Comparison of ENCODE assay signal across 10 mouse cellular contexts in genomic region chr11:97779968-97780701, GRCm38 (mm10). TPM values are rescaled to one million over a fixed set of nuclear protein-coding genes. Genes with fewer than 3 reads are reported as not detected.
DNase-seq lines count a peak whose midpoint lies in the region; ATAC-seq and TF ChIP-seq lines count a peak whose summit lies in the region.
"Had no signal": no experiment of that assay in that cellular context is flagged by ENCODE, and none has a peak within 500 bp of the region (broad histone marks: within the 10 kb centered on the region; RNA-seq: fewer than 3 reads in every experiment).

No protein-coding gene starts in this region.

- peaks cover 59% of the 10 kb centered on the region for H3K36me3 ChIP-seq in heart, embryonic 10.5 days
- H3K36me3 ChIP-seq in ES-Bruce4 (ENCODE audit: control insufficient read depth, insufficient read depth, low read length, poor library complexity, severe bottlenecking) = peaks cover 55% of the 10 kb centered on the region
- peaks cover 53% of the 10 kb centered on the region for H3K36me3 ChIP-seq in hindbrain, embryonic 13.5 days
- H3K36me3 ChIP-seq in midbrain, embryonic 10.5 days = peaks cover 63% of the 10 kb centered on the region

- H3K4me2 ChIP-seq in hindbrain, embryonic 13.5 days = peak overlapping the region; percentile 87

- peaks cover 13% of the 10 kb centered on the region for H3K4me1 ChIP-seq in heart, embryonic 10.5 days
- H3K4me1 ChIP-seq in ES-Bruce4 (ENCODE audit: control insufficient read depth, insufficient read depth, low read length) = no peaks in the 10 kb centered on the region
- H3K4me1 ChIP-seq in hindbrain, embryonic 13.5 days (replicated peaks) = peaks cover 29% of the 10 kb centered on the region
- H3K4me1 ChIP-seq in midbrain, embryonic 10.5 days = peaks cover 36% of the 10 kb centered on the region

- TF ChIP-seq CTCF in ES-Bruce4 (IDR thresholded peaks at IDR 0.05; ENCODE audit: low read depth, low read length) = no peak

- WGBS in heart, embryonic 10.5 days = 67% methylated on average over 2 of the region's 2 CpGs
- 87% methylated on average over 2 of the region's 2 CpGs for WGBS in hindbrain, embryonic 13.5 days
- WGBS in midbrain, embryonic 10.5 days = 93% methylated on average over 2 of the region's 2 CpGs

- peak overlapping the region; percentile 97 for H3K4me3 ChIP-seq in heart, embryonic 10.5 days
- peak overlapping the region; percentile 91 for H3K4me3 ChIP-seq in ES-Bruce4 (ENCODE audit: low read depth, low read length)
- peak overlapping the region; percentile 85 for H3K4me3 ChIP-seq in hindbrain, embryonic 13.5 days
- H3K4me3 ChIP-seq in midbrain, embryonic 10.5 days = peak overlapping the region; percentile 99

- H3K27ac ChIP-seq in heart, embryonic 10.5 days = peak overlapping the region; percentile 97; the same call in 1 of the 2 replicates
- H3K27ac ChIP-seq in ES-Bruce4 (ENCODE audit: insufficient read depth, low read length) = peak overlapping the region; percentile 73
- no peak overlapping the region for H3K27ac ChIP-seq in hindbrain, embryonic 13.5 days
- no peak overlapping the region for H3K27ac ChIP-seq in midbrain, embryonic 10.5 days (replicated peaks)

- H3K27me3 ChIP-seq in heart, embryonic 10.5 days (ENCODE audit: insufficient read depth, poor library complexity, severe bottlenecking) = no peaks in the 10 kb centered on the region
- H3K27me3 ChIP-seq in ES-Bruce4 (ENCODE audit: control insufficient read depth, insufficient read depth, low read length, poor library complexity, severe bottlenecking) = no peaks in the 10 kb centered on the region
- no peaks in the 10 kb centered on the region for H3K27me3 ChIP-seq in hindbrain, embryonic 13.5 days
- H3K27me3 ChIP-seq in midbrain, embryonic 10.5 days (ENCODE audit: low read depth, poor library complexity, severe bottlenecking) = no peaks in the 10 kb centered on the region

- no peak for DNase-seq in heart, embryonic 10.5 days (ENCODE audit: low spot score)
- no peak for DNase-seq in heart, postnatal 4 days
- no peak for DNase-seq in midbrain, embryonic 10.5 days (ENCODE audit: low spot score)
- no peak for DNase-seq in spleen, postnatal 10 days (ENCODE audit: low spot score in 2 of 2)
- DNase-seq in embryo, embryonic 11 days = no peak
- DNase-seq in adrenal gland, postnatal 14 days = no peak
- DNase-seq: adrenal gland, postnatal 25 days had no signal

- peak overlapping the region; percentile 98 for H3K9ac ChIP-seq in ES-Bruce4 (ENCODE audit: low read depth, poor library complexity, severe bottlenecking)
- H3K9ac ChIP-seq in hindbrain, embryonic 13.5 days = peak overlapping the region; percentile 98

- TF ChIP-seq POLR2A in ES-Bruce4 (IDR thresholded peaks at IDR 0.05; ENCODE audit: insufficient read depth, low read length) = no peak

- TF ChIP-seq EP300 in ES-Bruce4 (IDR thresholded peaks at IDR 0.05; ENCODE audit: insufficient read depth, low read depth, low read length) = no peak

- no peak for ATAC-seq in hindbrain, embryonic 13.5 days (ENCODE audit: low FRiP score)

- H3K9me3 ChIP-seq in heart, embryonic 10.5 days = no peaks in the 10 kb centered on the region
- H3K9me3 ChIP-seq in ES-Bruce4 (replicated peaks; ENCODE audit: control insufficient read depth, insufficient read depth, low read length, poor library complexity, severe bottlenecking) = peaks cover 9% of the 10 kb centered on the region
- H3K9me3 ChIP-seq in hindbrain, embryonic 13.5 days = no peaks in the 10 kb centered on the region
- no peaks in the 10 kb centered on the region for H3K9me3 ChIP-seq in midbrain, embryonic 10.5 days (replicated peaks)

RNA-seq across cellular contexts. Expression of gene Rpl23, which starts 2.1 kb away (rescaled TPM):
- polyA plus RNA-seq in heart, embryonic 10.5 days (2016; fragmentation: Nextera tagmentation; extraction: Ambion mirVana) = 387 and 414 TPM in 2 replicates
- total RNA-seq in heart, postnatal 4 days (2021) = 100 to 1,000 TPM; 738 to 764 TPM
- 777 and 842 TPM in 2 replicates for polyA plus RNA-seq in ES-Bruce4 (2011; ENCODE audit: insufficient read depth, insufficient read length, low read depth, missing spikeins)
- 369 and 380 TPM in 2 replicates for polyA plus RNA-seq in hindbrain, embryonic 13.5 days (2015; fragmentation: Nextera tagmentation; extraction: Ambion mirVana)
- 378 and 451 TPM in 2 replicates for polyA plus RNA-seq in midbrain, embryonic 10.5 days (2016; fragmentation: Nextera tagmentation; extraction: Ambion mirVana)
- total RNA-seq in adrenal gland, postnatal 14 days (2021) = 809 and 980 TPM in 2 replicates

RNA-seq across cellular contexts. Expression of gene 1700001P01Rik, which starts 4.4 kb away (rescaled TPM):
- 0.30 TPM in 1 of 2 replicates, not detected in the other for polyA plus RNA-seq in heart, embryonic 10.5 days (2016; fragmentation: Nextera tagmentation; extraction: Ambion mirVana)
- total RNA-seq in heart, postnatal 4 days (2021) = under 1 TPM in 1 of 2 experiments, not detected in 1; 0.45 TPM
- 0.99 TPM in 1 of 2 replicates, not detected in the other for polyA plus RNA-seq in ES-Bruce4 (2011; ENCODE audit: insufficient read depth, insufficient read length, low read depth, missing spikeins)
- 0.68 and 0.79 TPM in 2 replicates for polyA plus RNA-seq in hindbrain, embryonic 13.5 days (2015; fragmentation: Nextera tagmentation; extraction: Ambion mirVana)
- polyA plus RNA-seq in midbrain, embryonic 10.5 days (2016; fragmentation: Nextera tagmentation; extraction: Ambion mirVana) = 0.20 and 0.46 TPM in 2 replicates
- total RNA-seq in adrenal gland, postnatal 14 days (2021) = not detected in 2 replicates
- total RNA-seq: adrenal gland, postnatal 25 days had no signal
- polyA plus RNA-seq: spleen, adult 2 months had no signal

RNA-seq across cellular contexts. Expression of gene Cwc25, which starts 13.8 kb away (rescaled TPM):
- polyA plus RNA-seq in heart, embryonic 10.5 days (2016; fragmentation: Nextera tagmentation; extraction: Ambion mirVana) = 11.6 and 17.0 TPM in 2 replicates
- 10 to 100 TPM; 10.8 to 11.7 TPM for total RNA-seq in heart, postnatal 4 days (2021)
- 14.5 and 16.9 TPM in 2 replicates for polyA plus RNA-seq in ES-Bruce4 (2011; ENCODE audit: insufficient read depth, insufficient read length, low read depth, missing spikeins)
- 17.6 and 18.3 TPM in 2 replicates for polyA plus RNA-seq in hindbrain, embryonic 13.5 days (2015; fragmentation: Nextera tagmentation; extraction: Ambion mirVana)
- polyA plus RNA-seq in midbrain, embryonic 10.5 days (2016; fragmentation: Nextera tagmentation; extraction: Ambion mirVana) = 20.5 and 21.8 TPM in 2 replicates
- 17.6 and 18.7 TPM in 2 replicates for total RNA-seq in adrenal gland, postnatal 14 days (2021)

RNA-seq across cellular contexts. Expression of gene Lasp1, which starts 18.7 kb away (rescaled TPM):
- 50.8 and 65.1 TPM in 2 replicates for polyA plus RNA-seq in heart, embryonic 10.5 days (2016; fragmentation: Nextera tagmentation; extraction: Ambion mirVana)
- total RNA-seq in heart, postnatal 4 days (2021) = 10 to 100 TPM; 73.3 to 74.4 TPM
- polyA plus RNA-seq in ES-Bruce4 (2011; ENCODE audit: insufficient read depth, insufficient read length, low read depth, missing spikeins) = 228 and 231 TPM in 2 replicates
- polyA plus RNA-seq in hindbrain, embryonic 13.5 days (2015; fragmentation: Nextera tagmentation; extraction: Ambion mirVana) = 131 and 137 TPM in 2 replicates
- polyA plus RNA-seq in midbrain, embryonic 10.5 days (2016; fragmentation: Nextera tagmentation; extraction: Ambion mirVana) = 75.1 and 88.8 TPM in 2 replicates
- 98.2 and 107 TPM in 2 replicates for total RNA-seq in adrenal gland, postnatal 14 days (2021)

RNA-seq across cellular contexts. Expression of gene Pip4k2b, which starts 35.6 kb away (rescaled TPM):
- 0.96 and 1.3 TPM in 2 replicates for polyA plus RNA-seq in heart, embryonic 10.5 days (2016; fragmentation: Nextera tagmentation; extraction: Ambion mirVana)
- 10 to 100 TPM; 19.8 to 21.5 TPM for total RNA-seq in heart, postnatal 4 days (2021)
- 35.0 and 36.6 TPM in 2 replicates for polyA plus RNA-seq in ES-Bruce4 (2011; ENCODE audit: insufficient read depth, insufficient read length, low read depth, missing spikeins)
- 4.3 and 4.7 TPM in 2 replicates for polyA plus RNA-seq in hindbrain, embryonic 13.5 days (2015; fragmentation: Nextera tagmentation; extraction: Ambion mirVana)
- 1.4 and 1.5 TPM in 2 replicates for polyA plus RNA-seq in midbrain, embryonic 10.5 days (2016; fragmentation: Nextera tagmentation; extraction: Ambion mirVana)
- total RNA-seq in adrenal gland, postnatal 14 days (2021) = 24.8 and 34.7 TPM in 2 replicates

Comparison
In these comparisons a context has a peak if more than half of its experiments do, and no peak if none do; other contexts are left out.
1. H3K27ac ChIP-seq: peak in heart, embryonic 10.5 days (single experiment) and ES-Bruce4 (single experiment); none in hindbrain, embryonic 13.5 days (single experiment) and midbrain, embryonic 10.5 days (single experiment).
2. Peak in every context shown above with its lines, with median percentiles within 50 percentile points of each other: H3K4me3 ChIP-seq.